Mouse (Mus musculus): ENCODE data around the gene Iqca. TPM values are rescaled to one million over a fixed set of nuclear protein-coding genes. Genes with fewer than 3 reads are reported as not detected.

Iqca gene
- total and polyA plus RNA-seq, 2 experiments from 2014 or later, result 0.52 to 1.5 TPM

DNA sequence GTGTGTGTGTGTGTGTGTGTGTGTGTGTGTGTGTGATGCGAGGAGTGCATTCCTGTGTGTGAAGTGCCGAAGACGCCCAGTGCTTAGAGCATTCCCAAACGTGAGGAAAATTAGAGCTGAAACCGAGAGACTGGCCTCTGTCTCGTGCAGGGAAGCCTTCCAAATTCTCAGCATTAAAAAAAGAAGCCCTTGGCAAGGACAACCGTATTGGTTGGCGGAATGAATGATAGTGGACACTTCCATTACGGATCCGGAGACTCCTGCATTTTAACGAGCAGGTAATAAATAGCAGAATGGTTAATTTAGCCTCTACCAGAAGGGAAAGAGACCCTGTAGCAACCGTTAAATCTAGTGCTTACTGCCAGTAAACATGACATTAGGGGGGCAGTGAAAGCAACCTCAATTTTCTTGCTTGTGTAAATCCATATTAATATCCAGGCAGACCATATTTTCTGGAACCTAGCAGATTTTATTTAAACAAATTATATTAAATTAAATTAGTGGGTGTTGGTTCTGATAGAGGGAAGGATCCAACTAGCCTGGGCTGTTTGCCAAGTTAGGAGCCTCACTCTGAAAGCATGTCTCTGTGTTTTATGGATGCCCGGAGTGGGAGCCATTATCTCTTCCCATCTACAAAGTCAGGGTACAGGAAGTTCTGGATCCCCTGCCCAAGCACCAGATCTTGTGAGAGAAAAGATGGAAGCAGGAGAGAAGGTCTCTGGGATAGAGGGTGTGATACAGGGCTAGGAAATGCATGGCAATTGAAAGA is 81.2 kb downstream of the Iqca start:
- Histone ChIP-seq H3K9ac (no peak overlapping the region), H3K4me1 (ENCODE audit: insufficient read depth) (no peaks in the 10 kb centered on the region), H3K4me2 (ENCODE audit: low read depth) (no peak overlapping the region), H3K9me3 (ENCODE audit: low read length) (no peaks in the 10 kb centered on the region), H3K4me3 (ENCODE audit: low read depth, low read length) (no peak overlapping the region), H3K27me3 (ENCODE audit: insufficient read depth, low read length) (no peaks in the 10 kb centered on the region), H3K27ac (ENCODE audit: low read depth, low read length) (no peak overlapping the region), H3K36me3 (ENCODE audit: insufficient read depth) (no peaks in the 10 kb centered on the region)
- 38% methylated on average over 13 of the region's 13 CpGs for WGBS
- TF ChIP-seq CTCF (IDR thresholded peaks at IDR 0.05; ENCODE audit: low read depth), result no peak
- DNase-seq (no peak), ATAC-seq (no peak)

DNA sequence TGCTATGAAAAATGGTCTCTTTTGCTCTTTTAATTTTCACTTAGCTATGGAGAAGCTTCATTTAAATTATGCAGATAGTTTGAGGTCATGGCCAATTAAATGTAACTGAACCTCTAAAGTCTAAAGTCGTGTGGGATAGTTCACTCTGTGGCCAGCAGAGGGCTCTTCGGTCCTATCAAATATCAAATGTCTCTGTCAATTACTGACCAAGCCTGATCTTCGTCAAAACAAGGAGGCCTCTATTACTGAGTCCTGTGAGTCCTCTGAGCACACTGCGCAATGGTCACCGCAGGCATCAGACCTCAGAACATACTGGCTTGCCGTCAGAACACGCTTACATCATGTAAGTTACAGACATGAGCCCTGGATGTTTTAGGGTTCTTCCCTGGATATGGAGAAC is 92.6 kb downstream of the Iqca start:
- Histone ChIP-seq H3K9ac (no peak overlapping the region), H3K4me1 (ENCODE audit: insufficient read depth) (no peaks in the 10 kb centered on the region), H3K27ac (ENCODE audit: low read depth, low read length) (no peak overlapping the region), H3K4me3 (ENCODE audit: low read depth, low read length) (no peak overlapping the region), H3K36me3 (ENCODE audit: insufficient read depth) (no peaks in the 10 kb centered on the region), H3K27me3 (ENCODE audit: insufficient read depth, low read length) (no peaks in the 10 kb centered on the region), H3K4me2 (ENCODE audit: low read depth) (no peak overlapping the region), H3K9me3 (ENCODE audit: low read length) (no peaks in the 10 kb centered on the region)
- peak; percentile 86 for TF ChIP-seq CTCF (IDR thresholded peaks at IDR 0.05; ENCODE audit: low read depth)
- DNase-seq (peak; percentile 82), ATAC-seq (peak; percentile 47; the same call in 1 of the 2 replicates)
- 17% methylated on average over 7 of the region's 7 CpGs for WGBS

DNA sequence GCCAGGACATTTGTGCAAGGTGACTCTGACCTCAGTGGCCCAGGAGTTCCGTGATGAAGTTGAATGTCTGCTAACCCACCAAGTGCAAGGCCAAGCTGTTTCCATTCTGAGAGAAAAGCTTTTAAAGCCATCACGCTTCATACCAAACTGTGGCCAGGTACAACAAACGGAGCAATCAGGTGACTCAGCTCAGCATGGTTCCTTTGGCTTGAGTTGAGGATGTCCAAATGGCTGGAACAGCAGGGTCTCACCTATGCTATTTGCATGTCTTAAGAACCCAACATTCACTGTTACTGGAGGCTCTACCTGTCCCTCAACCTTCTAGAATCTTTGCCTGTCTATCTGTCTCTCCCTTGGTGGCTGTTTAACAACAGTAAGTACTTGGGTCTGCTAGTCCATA is 93.1 kb downstream of the Iqca start:
- H3K4me2 ChIP-seq (ENCODE audit: low read depth), result no peak overlapping the region
- WGBS, result 60% methylated on average over 3 of the region's 3 CpGs
- H3K27ac ChIP-seq (ENCODE audit: low read depth, low read length), result no peak overlapping the region
- DNase-seq, result no peak
- no peak overlapping the region for H3K4me3 ChIP-seq (ENCODE audit: low read depth, low read length)
- H3K27me3 ChIP-seq (ENCODE audit: insufficient read depth, low read length), result no peaks in the 10 kb centered on the region
- no peaks in the 10 kb centered on the region for H3K4me1 ChIP-seq (ENCODE audit: insufficient read depth)
- no peak for TF ChIP-seq CTCF (IDR thresholded peaks at IDR 0.05; ENCODE audit: low read depth)
- no peak for ATAC-seq
- no peaks in the 10 kb centered on the region for H3K36me3 ChIP-seq (ENCODE audit: insufficient read depth)
- H3K9me3 ChIP-seq (ENCODE audit: low read length), result no peaks in the 10 kb centered on the region
- H3K9ac ChIP-seq, result no peak overlapping the region

DNA sequence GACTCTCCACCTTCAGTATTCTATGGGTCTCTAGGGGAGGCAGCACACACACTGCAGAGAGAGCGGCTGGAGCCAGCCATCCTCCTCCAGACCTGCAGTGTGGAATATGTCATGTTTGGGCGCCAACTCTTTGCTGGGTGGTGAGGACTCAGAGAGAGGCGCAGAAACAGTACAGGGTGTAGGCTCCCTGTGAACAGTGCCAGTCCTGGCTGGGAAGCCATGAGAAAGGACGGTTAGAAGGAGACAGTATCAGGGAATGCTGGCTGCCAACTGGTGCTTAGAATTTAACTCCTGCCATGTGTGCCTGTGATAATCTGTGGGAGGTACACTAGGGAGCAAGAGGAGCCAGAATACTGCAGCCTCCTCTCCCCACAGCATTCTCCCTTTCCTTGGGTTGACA is 98.2 kb downstream of the Iqca start:
- H3K27ac ChIP-seq (ENCODE audit: low read depth, low read length), result no peak overlapping the region
- H3K9me3 ChIP-seq (ENCODE audit: low read length), result no peaks in the 10 kb centered on the region
- no peak overlapping the region for H3K9ac ChIP-seq
- TF ChIP-seq CTCF (IDR thresholded peaks at IDR 0.05; ENCODE audit: low read depth), result no peak
- H3K27me3 ChIP-seq (ENCODE audit: insufficient read depth, low read length), result no peaks in the 10 kb centered on the region
- peak; percentile 54 for ATAC-seq
- no peaks in the 10 kb centered on the region for H3K36me3 ChIP-seq (ENCODE audit: insufficient read depth)
- no peak overlapping the region for H3K4me3 ChIP-seq (ENCODE audit: low read depth, low read length)
- DNase-seq, result no peak
- H3K4me1 ChIP-seq (ENCODE audit: insufficient read depth), result peaks cover 4% of the 10 kb centered on the region; the same call in 1 of the 2 replicates
- WGBS, result 69% methylated on average over 4 of the region's 4 CpGs
- H3K4me2 ChIP-seq (ENCODE audit: low read depth), result no peak overlapping the region

DNA sequence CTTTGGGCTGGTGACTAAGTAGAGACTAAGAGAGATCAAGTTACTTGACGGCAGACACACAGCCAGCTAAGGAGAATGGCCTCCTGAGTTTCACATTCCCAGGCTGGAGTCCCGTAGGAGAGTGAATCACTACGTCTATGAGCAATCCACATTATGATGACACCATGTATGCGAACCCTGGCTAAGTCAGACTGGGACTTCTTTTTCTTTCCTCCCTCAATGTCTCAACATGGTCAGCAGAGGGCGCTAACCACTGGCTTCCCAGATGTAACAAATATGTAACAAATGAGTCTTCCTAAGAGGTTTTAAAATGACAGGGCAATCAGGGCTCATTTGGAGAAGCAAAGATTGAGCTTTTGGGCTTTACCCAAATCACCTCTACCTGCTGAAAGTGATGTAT is 101.9 kb downstream of the Iqca start:
- Histone ChIP-seq H3K36me3 (ENCODE audit: insufficient read depth) (no peaks in the 10 kb centered on the region), H3K4me2 (ENCODE audit: low read depth) (no peak overlapping the region), H3K4me3 (ENCODE audit: low read depth, low read length) (no peak overlapping the region), H3K4me1 (ENCODE audit: insufficient read depth) (peaks cover 4% of the 10 kb centered on the region; the same call in 1 of the 2 replicates), H3K27me3 (ENCODE audit: insufficient read depth, low read length) (no peaks in the 10 kb centered on the region), H3K27ac (ENCODE audit: low read depth, low read length) (no peak overlapping the region), H3K9ac (no peak overlapping the region), H3K9me3 (ENCODE audit: low read length) (no peaks in the 10 kb centered on the region)
- ATAC-seq, result peak; percentile 57; the same call in 1 of the 2 replicates
- TF ChIP-seq CTCF (IDR thresholded peaks at IDR 0.05; ENCODE audit: low read depth), result peak; percentile 86
- WGBS, result 37% methylated on average over 5 of the region's 5 CpGs
- peak; percentile 80 for DNase-seq

DNA sequence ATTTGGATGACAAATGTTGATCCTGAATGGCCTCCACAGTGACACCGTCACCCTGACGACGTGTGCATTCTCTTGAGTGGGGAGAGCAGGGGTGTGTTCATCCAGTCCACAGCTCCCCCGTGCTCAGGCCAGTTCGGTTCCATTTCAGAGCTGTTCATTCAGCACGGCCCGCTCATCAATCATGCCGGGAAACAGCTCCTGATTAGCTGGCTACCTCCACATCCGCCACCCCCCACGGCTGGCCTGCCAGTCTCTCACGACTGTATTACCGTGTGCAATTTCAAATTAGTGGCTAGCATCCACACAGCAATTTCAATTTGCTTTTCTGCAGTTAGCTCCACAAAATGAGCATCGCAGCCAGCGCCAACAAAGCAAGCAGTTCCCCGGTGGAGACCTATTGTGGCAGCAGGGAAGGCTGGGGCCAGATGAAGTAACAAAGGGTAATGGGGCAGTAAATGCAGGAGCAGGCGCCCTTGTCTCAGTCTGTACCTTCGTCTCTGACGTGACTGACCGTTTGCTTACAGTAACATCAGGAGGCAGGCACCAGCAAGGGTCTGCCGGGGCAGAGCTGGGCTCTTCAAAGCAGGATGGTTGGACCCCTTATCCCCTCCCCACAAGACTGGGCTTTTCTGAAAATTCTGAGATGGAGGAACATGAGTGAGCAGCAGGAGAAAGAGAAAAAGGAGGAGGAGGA is 103.0 kb downstream of the Iqca start:
- TF ChIP-seq CTCF (IDR thresholded peaks at IDR 0.05; ENCODE audit: low read depth), result no peak
- no peak overlapping the region for H3K4me2 ChIP-seq (ENCODE audit: low read depth)
- DNase-seq (peak; percentile 33), ATAC-seq (peak; percentile 43; the same call in 1 of the 2 replicates)
- H3K4me3 ChIP-seq (ENCODE audit: low read depth, low read length), result no peak overlapping the region
- WGBS, result 27% methylated on average over 20 of the region's 20 CpGs
- peaks cover 4% of the 10 kb centered on the region; the same call in 1 of the 2 replicates for H3K4me1 ChIP-seq (ENCODE audit: insufficient read depth)
- H3K9ac ChIP-seq, result no peak overlapping the region
- H3K27me3 ChIP-seq (ENCODE audit: insufficient read depth, low read length), result no peaks in the 10 kb centered on the region
- H3K36me3 ChIP-seq (ENCODE audit: insufficient read depth), result no peaks in the 10 kb centered on the region
- H3K9me3 ChIP-seq (ENCODE audit: low read length), result no peaks in the 10 kb centered on the region
- H3K27ac ChIP-seq (ENCODE audit: low read depth, low read length), result no peak overlapping the region

DNA sequence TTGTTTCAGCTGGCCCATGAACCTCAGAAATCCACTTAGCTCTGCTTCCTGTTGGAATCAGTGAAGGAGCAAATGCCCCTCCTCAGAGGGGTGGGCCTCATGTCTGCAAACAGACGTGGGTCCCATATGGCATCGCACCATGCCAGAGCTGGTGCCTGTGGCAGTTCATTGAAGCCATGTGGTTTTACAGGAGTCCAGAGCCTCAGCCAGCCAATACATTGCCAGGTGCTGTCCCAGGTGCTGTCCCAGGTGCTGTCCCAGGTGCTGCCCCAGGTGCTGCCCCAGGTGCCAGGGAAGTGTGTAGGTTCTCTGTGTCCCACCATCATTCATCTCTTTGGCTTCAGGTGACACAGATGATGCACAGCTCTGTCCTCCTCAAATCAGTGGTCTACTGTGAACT is 124.9 kb downstream of the Iqca start:
- H3K27me3 ChIP-seq (ENCODE audit: insufficient read depth, low read length), result no peaks in the 10 kb centered on the region
- no peak overlapping the region for H3K27ac ChIP-seq (ENCODE audit: low read depth, low read length)
- ATAC-seq (no peak), DNase-seq (no peak)
- no peak overlapping the region for H3K4me2 ChIP-seq (ENCODE audit: low read depth)
- H3K9ac ChIP-seq, result no peak overlapping the region
- no peaks in the 10 kb centered on the region for H3K36me3 ChIP-seq (ENCODE audit: insufficient read depth)
- 75% methylated on average over 2 of the region's 2 CpGs for WGBS
- H3K4me3 ChIP-seq (ENCODE audit: low read depth, low read length), result no peak overlapping the region
- H3K9me3 ChIP-seq (ENCODE audit: low read length), result no peaks in the 10 kb centered on the region
- TF ChIP-seq CTCF (IDR thresholded peaks at IDR 0.05; ENCODE audit: low read depth), result no peak
- H3K4me1 ChIP-seq (ENCODE audit: insufficient read depth), result no peaks in the 10 kb centered on the region
